Mouse (Mus musculus) stomach, postnatal 0 days (tissue): ENCODE results near the gene Gpnmb. TPM values are rescaled to one million over a fixed set of nuclear protein-coding genes. Genes with fewer than 3 reads are reported as not detected.

Experiments
- ATAC-seq: fragments of 200-750 bp; cut with Nextera tagmentation; 2 replicates; pipeline ENCODE4 v1.8.0; 2017; ENCODE audit not compliant: low FRiP score, low TSS enrichment
- DNase-seq: peaks from one replicate; pipeline ENCODE4 v3.0.0-alpha.2; 2016; ENCODE audit warnings: low spot score
- H3K27ac ChIP-seq: fragments of 300-500 bp; sonication (generic); replicated peaks from 2 replicates; pipeline ENCODE4 v1.5.1; 2014; ENCODE audit warnings: mild to moderate bottlenecking, control low read depth
- H3K27me3 ChIP-seq: fragments of 300-500 bp; sonication (generic); 2 replicates; pipeline ENCODE4 v1.6.1; 2014; ENCODE audit warnings: low read length; ENCODE audit not compliant: control insufficient read depth, insufficient read depth
- H3K36me3 ChIP-seq: fragments of 300-500 bp; sonication (generic); 2 replicates; pipeline ENCODE4 v1.6.1; 2014; ENCODE audit warnings: low read length, mixed read lengths; ENCODE audit not compliant: control insufficient read depth, insufficient read depth
- H3K4me1 ChIP-seq: fragments of 300-500 bp; sonication (generic); replicated peaks from 2 replicates; pipeline ENCODE4 v1.6.1; 2014; ENCODE audit warnings: antibody characterized with exemption; ENCODE audit not compliant: control insufficient read depth, insufficient read depth
- H3K4me2 ChIP-seq: fragments of 300-500 bp; sonication (generic); replicated peaks from 2 replicates; pipeline ENCODE4 v1.6.1; 2014; ENCODE audit warnings: low read depth, mild to moderate bottlenecking, control low read depth, moderate library complexity
- H3K4me3 ChIP-seq: fragments of 300-500 bp; sonication (generic); 2 replicates; pipeline ENCODE4 v1.5.1; 2014; ENCODE audit warnings: low read depth, low read length, control low read depth
- H3K9ac ChIP-seq: fragments of 300-500 bp; sonication (generic); 2 replicates; pipeline ENCODE4 v1.6.1; 2014; ENCODE audit warnings: mild to moderate bottlenecking, low read length, control low read depth, mixed read lengths
- H3K9me3 ChIP-seq: fragments of 300-500 bp; sonication (generic); 2 replicates; pipeline ENCODE4 v1.6.1; 2016; ENCODE audit warnings: low read length; ENCODE audit not compliant: control insufficient read depth
- CTCF ChIP-seq: IDR thresholded peaks from 2 replicates; pipeline ENCODE4 v1.5.1; 2016; ENCODE audit warnings: antibody characterized with exemption, low read depth, mild to moderate bottlenecking, moderate library complexity
- EP300 ChIP-seq: optimal IDR thresholded peaks from 2 replicates; pipeline ENCODE3; 2016; ENCODE audit warnings: antibody characterized with exemption
- WGBS: fragments of 180-500 bp; shearing (Covaris S2); extraction: QIAGEN DNeasy Blood & Tissue Kit; methylation state at CpG from one replicate; pipeline ENCODE4 v1.1.7; 2014; 5-methylcytosine and 5-hydroxymethylcytosine counted together
- polyA plus RNA-seq: library from polyadenylated mRNA; unstranded; fragments of >200 nt; fragmentation: Nextera tagmentation; extraction: Ambion mirVana; gene quantifications from 2 replicates; pipeline ENCODE4 v1.2.1, GENCODE M21; 2015

The Gpnmb gene
- polyA plus RNA-seq, 1 experiment from 2014 or later: 2.1 TPM

- Histone ChIP-seq H3K4me2 (no peak overlapping the region), H3K4me3 (no peak overlapping the region), H3K9ac (no peak overlapping the region), H3K9me3 (no peaks in the 10 kb centered on the region), H3K27ac (no peak overlapping the region), H3K4me1 (no peaks in the 10 kb centered on the region), H3K36me3 (peaks cover 11% of the 10 kb centered on the region; the same call in 1 of the 2 replicates), H3K27me3 (no peaks in the 10 kb centered on the region)
- TF ChIP-seq CTCF (no peak), EP300 (no peak)
- no peak for DNase-seq
- 88% methylated on average over 2 of the region's 2 CpGs for WGBS
- ATAC-seq: no peak
These were observed 72.8 kb downstream of the Gpnmb start for GRCm38 (mm10) chr6:49109196-49109595.

- WGBS: 90% methylated on average over 7 of the region's 7 CpGs
- no peaks in the 10 kb centered on the region for H3K9me3 ChIP-seq
- 0 out of 2 replicates have a peak, but pooled peaks cover 2% of the 10 kb centered on the region for H3K36me3 ChIP-seq
- DNase-seq (no peak), ATAC-seq (no peak)
- H3K4me3 ChIP-seq: no peak overlapping the region
- TF ChIP-seq EP300: no peak
- TF ChIP-seq CTCF: no peak
- no peak overlapping the region for H3K9ac ChIP-seq
- no peak overlapping the region for H3K27ac ChIP-seq
- H3K4me1 ChIP-seq: no peaks in the 10 kb centered on the region
- H3K4me2 ChIP-seq: no peak overlapping the region
- no peaks in the 10 kb centered on the region for H3K27me3 ChIP-seq
These were observed 77.5 kb downstream of the Gpnmb start for GRCm38 (mm10) chr6:49113895-49114294.

GRCm38 (mm10) chr6:49114457-49114856 is 78.1 kb downstream of the Gpnmb start:
- no peak overlapping the region for H3K27ac ChIP-seq
- H3K9ac ChIP-seq: no peak overlapping the region
- no peak for TF ChIP-seq CTCF
- 0 out of 2 replicates have a peak, but pooled peaks cover 2% of the 10 kb centered on the region for H3K36me3 ChIP-seq
- H3K9me3 ChIP-seq: no peaks in the 10 kb centered on the region
- DNase-seq (no peak), ATAC-seq (no peak)
- no peaks in the 10 kb centered on the region for H3K4me1 ChIP-seq
- no peaks in the 10 kb centered on the region for H3K27me3 ChIP-seq
- WGBS: 85% methylated on average over 6 of the region's 6 CpGs
- H3K4me2 ChIP-seq: no peak overlapping the region
- H3K4me3 ChIP-seq: no peak overlapping the region

- Histone ChIP-seq H3K4me1 (no peaks in the 10 kb centered on the region), H3K27me3 (no peaks in the 10 kb centered on the region), H3K4me3 (no peak overlapping the region), H3K4me2 (no peak overlapping the region), H3K27ac (no peak overlapping the region), H3K9me3 (no peaks in the 10 kb centered on the region), H3K36me3 (0 out of 2 replicates have a peak, but pooled peaks cover 2% of the 10 kb centered on the region), H3K9ac (no peak overlapping the region)
- no peak for DNase-seq
- 82% methylated on average over 5 of the region's 5 CpGs for WGBS
- ATAC-seq: no peak
- TF ChIP-seq CTCF (no peak), EP300 (no peak)
These were observed 79.2 kb downstream of the Gpnmb start for GRCm38 (mm10) chr6:49115550-49115949.

GRCm38 (mm10) chr6:49116241-49116640 is 79.9 kb downstream of the Gpnmb start:
- Histone ChIP-seq H3K4me3 (no peak overlapping the region), H3K27ac (no peak overlapping the region), H3K9ac (no peak overlapping the region), H3K4me2 (no peak overlapping the region), H3K9me3 (no peaks in the 10 kb centered on the region), H3K4me1 (no peaks in the 10 kb centered on the region), H3K36me3 (0 out of 2 replicates have a peak, but pooled peaks cover 2% of the 10 kb centered on the region), H3K27me3 (no peaks in the 10 kb centered on the region)
- no peak for TF ChIP-seq EP300
- TF ChIP-seq CTCF: no peak
- DNase-seq: no peak
- WGBS: 87% methylated on average over 8 of the region's 8 CpGs
- no peak for ATAC-seq

GRCm38 (mm10) chr6:49118446-49118845 is 82.1 kb downstream of the Gpnmb start:
- Histone ChIP-seq H3K4me3 (no peak overlapping the region), H3K27me3 (no peaks in the 10 kb centered on the region), H3K27ac (no peak overlapping the region), H3K9me3 (no peaks in the 10 kb centered on the region), H3K4me1 (no peaks in the 10 kb centered on the region), H3K36me3 (0 out of 2 replicates have a peak, but pooled peaks cover 2% of the 10 kb centered on the region), H3K4me2 (no peak overlapping the region), H3K9ac (no peak overlapping the region)
- ATAC-seq (no peak), DNase-seq (no peak)
- 66% methylated on average over 8 of the region's 8 CpGs for WGBS
- TF ChIP-seq CTCF: no peak
- no peak for TF ChIP-seq EP300
